Comparison of ENCODE assay signal across 8 mouse cellular contexts in the genomic region with DNA sequence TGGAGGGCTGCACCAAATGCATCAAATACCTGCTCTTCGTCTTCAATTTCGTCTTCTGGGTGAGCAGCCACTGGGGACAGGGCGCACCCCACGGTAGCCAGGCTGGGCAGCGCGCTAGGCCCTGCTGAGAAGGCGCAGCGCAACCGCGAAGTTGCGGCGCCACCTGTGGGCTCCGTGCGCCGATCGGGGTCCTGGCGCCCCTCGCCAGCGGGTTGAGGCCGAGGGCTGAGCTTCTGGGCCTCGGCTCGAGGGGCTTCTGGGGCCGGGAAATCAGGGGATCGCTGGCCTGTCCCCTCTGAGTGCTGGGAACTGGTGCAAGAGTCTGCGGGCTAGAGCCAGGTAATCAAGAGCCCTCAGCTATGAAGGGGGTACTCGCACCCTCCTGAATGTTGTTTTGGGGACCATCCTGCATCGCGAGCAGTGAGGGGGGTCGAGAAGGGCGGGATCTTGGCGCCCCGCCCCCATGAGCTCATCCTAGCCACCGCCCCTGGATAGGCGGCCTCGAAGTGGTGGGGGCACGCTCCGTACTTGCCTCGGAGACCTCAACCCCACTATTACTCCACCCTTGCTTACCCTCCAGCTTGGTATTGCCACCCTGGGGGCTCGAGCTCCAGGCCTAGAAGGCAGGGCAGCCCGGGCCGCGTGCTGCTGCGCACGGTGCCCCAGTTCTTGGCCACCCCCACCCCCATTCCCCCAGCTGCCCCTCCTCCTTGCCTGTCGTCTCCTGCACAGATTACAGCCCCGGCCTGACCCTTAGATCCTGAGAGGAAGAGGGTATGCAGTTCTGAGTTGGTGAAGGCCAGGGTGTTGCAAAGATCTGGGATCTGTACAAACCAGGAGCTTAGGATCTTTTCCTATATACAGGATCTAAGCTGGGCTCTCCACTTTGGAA. TPM values are rescaled to one million over a fixed set of nuclear protein-coding genes. Genes with fewer than 3 reads are reported as not detected.
DNase-seq lines count a peak whose midpoint lies in the region; TF ChIP-seq lines count a peak whose summit lies in the region.
"Had no signal": no experiment of that assay in that cellular context is flagged by ENCODE, and none has a peak within 500 bp of the region (broad histone marks: within the 10 kb centered on the region; RNA-seq: fewer than 3 reads in every experiment).

No protein-coding gene starts in this region.

- TF ChIP-seq POLR2A in small intestine, adult 2 months (IDR thresholded peaks at IDR 0.05; ENCODE audit: low read depth, low read length) = no peak

- H3K4me1 ChIP-seq in limb, embryonic 10.5 days = peaks cover 56% of the 10 kb centered on the region
- peaks cover 53% of the 10 kb centered on the region; the same call in 1 of the 2 replicates for H3K4me1 ChIP-seq in small intestine, adult 2 months (ENCODE audit: control insufficient read depth, insufficient read depth, insufficient read length, low read length)

- H3K4me3 ChIP-seq in limb, embryonic 10.5 days = peak overlapping the region; percentile 70
- peak overlapping the region; percentile 87 for H3K4me3 ChIP-seq in small intestine, adult 2 months (ENCODE audit: low read depth, low read length)

- no peak for TF ChIP-seq CTCF in small intestine, adult 2 months (IDR thresholded peaks at IDR 0.05; ENCODE audit: extremely low read depth, insufficient read length, insufficient replicate concordance, low read depth, low read length)

- under 1% methylated on average over 46 of the region's 46 CpGs for WGBS in limb, embryonic 10.5 days
- under 1% methylated on average over 46 of the region's 46 CpGs for WGBS in small intestine, adult 2 months

- peak overlapping the region; percentile 93 for H3K27ac ChIP-seq in limb, embryonic 10.5 days
- H3K27ac ChIP-seq in small intestine, adult 2 months (ENCODE audit: insufficient read depth, low read depth, low read length) = peak overlapping the region; percentile 81

- DNase-seq in ZHBTc4 (ENCODE audit: low read depth, low spot score) = peak; percentile 67
- peak; percentile 66 to 75 for DNase-seq in cerebellum, postnatal 25 days
- peak; percentile 79 for DNase-seq in gastrocnemius, postnatal 10 days
- DNase-seq in induced T-regulatory cell, adult 2 months (ENCODE audit: low read depth) = peak; percentile 56
- peak; percentile 77 for DNase-seq in limb, embryonic 10.5 days (ENCODE audit: low spot score)
- DNase-seq in mesoderm, embryonic 11.5 days (ENCODE audit: low read depth, low spot score) = peak; percentile 71

- no peaks in the 10 kb centered on the region for H3K9me3 ChIP-seq in limb, embryonic 10.5 days (replicated peaks)

- no peaks in the 10 kb centered on the region for H3K27me3 ChIP-seq in limb, embryonic 10.5 days (ENCODE audit: low read depth, poor library complexity, severe bottlenecking)
- no peaks in the 10 kb centered on the region for H3K27me3 ChIP-seq in small intestine, adult 2 months (ENCODE audit: control insufficient read depth, insufficient read depth, low read length)

- H3K36me3 ChIP-seq in limb, embryonic 10.5 days = peaks cover 34% of the 10 kb centered on the region
- no peaks in the 10 kb centered on the region for H3K36me3 ChIP-seq in small intestine, adult 2 months (ENCODE audit: control insufficient read depth, insufficient read depth, low read length)

RNA-seq across cellular contexts. Expression of gene Cd81, which starts 0.7 kb away (rescaled TPM):
- 100 to 1,000 TPM; 236 to 268 TPM for total RNA-seq in gastrocnemius, postnatal 10 days (2021)
- 267 and 310 TPM in 2 replicates for polyA plus RNA-seq in limb, embryonic 10.5 days (2016; fragmentation: Nextera tagmentation; extraction: Ambion mirVana)
- polyA plus RNA-seq in small intestine, adult 2 months (2012; rRNA removed) = 206 and 227 TPM in 2 replicates

RNA-seq across cellular contexts. Expression of gene Tssc4, which starts 15.8 kb away (rescaled TPM):
- 10 to 100 TPM; 14.3 to 16.9 TPM for total RNA-seq in gastrocnemius, postnatal 10 days (2021)
- polyA plus RNA-seq in limb, embryonic 10.5 days (2016; fragmentation: Nextera tagmentation; extraction: Ambion mirVana) = 145 and 157 TPM in 2 replicates
- 46.9 and 60.0 TPM in 2 replicates for polyA plus RNA-seq in small intestine, adult 2 months (2012; rRNA removed)

RNA-seq across cellular contexts. Expression of gene Trpm5, which starts 41.2 kb away (rescaled TPM):
- 1 to 10 TPM; 1.2 to 2.8 TPM for total RNA-seq in gastrocnemius, postnatal 10 days (2021)
- polyA plus RNA-seq in limb, embryonic 10.5 days (2016; fragmentation: Nextera tagmentation; extraction: Ambion mirVana) = 0.88 and 1.9 TPM in 2 replicates
- 11.9 and 13.1 TPM in 2 replicates for polyA plus RNA-seq in small intestine, adult 2 months (2012; rRNA removed)
- total RNA-seq: left cerebral cortex, adult 18-20 months had no signal

RNA-seq across cellular contexts. Expression of gene Tspan32, which starts 48.4 kb away (rescaled TPM):
- total RNA-seq in gastrocnemius, postnatal 10 days (2021) = under 1 TPM; 0.16 to 0.90 TPM
- 5.5 TPM in 2 replicates for polyA plus RNA-seq in limb, embryonic 10.5 days (2016; fragmentation: Nextera tagmentation; extraction: Ambion mirVana)
- polyA plus RNA-seq in small intestine, adult 2 months (2012; rRNA removed) = 2.1 and 3.5 TPM in 2 replicates

RNA-seq across cellular contexts. Expression of gene Kcnq1, which starts 52.9 kb away (rescaled TPM):
- 1 to 10 TPM; 1.6 to 1.9 TPM for total RNA-seq in gastrocnemius, postnatal 10 days (2021)
- polyA plus RNA-seq in limb, embryonic 10.5 days (2016; fragmentation: Nextera tagmentation; extraction: Ambion mirVana) = 0.94 and 1.0 TPM in 2 replicates
- 24.0 and 41.8 TPM in 2 replicates for polyA plus RNA-seq in small intestine, adult 2 months (2012; rRNA removed)

Comparison
In these comparisons a context has a peak if more than half of its experiments do, and no peak if none do; other contexts are left out.
1. Peak in every context shown above with its lines: DNase-seq, H3K4me3 ChIP-seq and H3K27ac ChIP-seq.